Mouse (Mus musculus): Measurements from ENCODE around the gene Lrp10.

- TF ChIP-seq CTCF (IDR thresholded peaks at IDR 0.05; ENCODE audit: borderline replicate concordance, extremely low read depth, insufficient read depth, insufficient read length) (no peak), POLR2A (IDR thresholded peaks at IDR 0.05; ENCODE audit: borderline replicate concordance, extremely low read depth, insufficient read depth, insufficient read length, poor library complexity, severe bottlenecking) (no peak)
Observed at GRCm38 (mm10) chr14:54454669-54455528, 9.0 kb upstream of the Lrp10 start.
